Mouse (Mus musculus): ENCODE measurements around the gene Myo3b. TPM values are rescaled to one million over a fixed set of nuclear protein-coding genes. Genes with fewer than 3 reads are reported as not detected.

The Myo3b gene
- polyA plus RNA-seq, 1 experiment = under 0.01 TPM

GRCm38 (mm10) chr2:70444141-70444540, 405.2 kb downstream of the Myo3b start:
- H3K4me3 ChIP-seq (replicated peaks) = no peak overlapping the region
- no peaks in the 10 kb centered on the region for H3K4me1 ChIP-seq (ENCODE audit: control insufficient read depth)
- H3K27me3 ChIP-seq (ENCODE audit: control insufficient read depth) = no peaks in the 10 kb centered on the region
- TF ChIP-seq GATA1 (IDR thresholded peaks at IDR 0.05; ENCODE audit: low read length) (no peak), TAL1 (IDR thresholded peaks at IDR 0.05; ENCODE audit: low read length) (no peak)
- H3K9me3 ChIP-seq (ENCODE audit: control insufficient read depth, low read length) = no peaks in the 10 kb centered on the region
- H3K36me3 ChIP-seq (ENCODE audit: control insufficient read depth) = no peaks in the 10 kb centered on the region

- H3K36me3 ChIP-seq (ENCODE audit: control insufficient read depth) = no peaks in the 10 kb centered on the region
- H3K27me3 ChIP-seq (ENCODE audit: control insufficient read depth) = peaks cover 3% of the 10 kb centered on the region
- TF ChIP-seq GATA1 (IDR thresholded peaks at IDR 0.05; ENCODE audit: low read length) (no peak), TAL1 (IDR thresholded peaks at IDR 0.05; ENCODE audit: low read length) (no peak)
- H3K4me3 ChIP-seq (replicated peaks) = no peak overlapping the region
- H3K4me1 ChIP-seq (ENCODE audit: control insufficient read depth) = no peaks in the 10 kb centered on the region
- no peaks in the 10 kb centered on the region for H3K9me3 ChIP-seq (ENCODE audit: control insufficient read depth, low read length)
These were observed 417.3 kb downstream of the Myo3b start for GRCm38 (mm10) chr2:70456205-70456604.

GRCm38 (mm10) chr2:70463606-70464005, 424.7 kb downstream of the Myo3b start:
- Histone ChIP-seq H3K27me3 (ENCODE audit: control insufficient read depth) (no peaks in the 10 kb centered on the region; the same call in 1 of the 2 replicates), H3K4me3 (replicated peaks) (no peak overlapping the region), H3K36me3 (ENCODE audit: control insufficient read depth) (no peaks in the 10 kb centered on the region), H3K9me3 (ENCODE audit: control insufficient read depth, low read length) (no peaks in the 10 kb centered on the region), H3K4me1 (ENCODE audit: control insufficient read depth) (no peaks in the 10 kb centered on the region)
- TF ChIP-seq TAL1 (IDR thresholded peaks at IDR 0.05; ENCODE audit: low read length) (no peak), GATA1 (IDR thresholded peaks at IDR 0.05; ENCODE audit: low read length) (no peak)

GRCm38 (mm10) chr2:70471136-70471535, 432.2 kb downstream of the Myo3b start:
- H3K9me3 ChIP-seq (ENCODE audit: control insufficient read depth, low read length) = no peaks in the 10 kb centered on the region; the same call in 1 of the 2 replicates

GRCm38 (mm10) chr2:70471861-70472620, 433.1 kb downstream of the Myo3b start:
- Histone ChIP-seq H3K4me3 (replicated peaks) (no peak overlapping the region), H3K9me3 (ENCODE audit: control insufficient read depth, low read length) (no peaks in the 10 kb centered on the region; the same call in 1 of the 2 replicates), H3K36me3 (ENCODE audit: control insufficient read depth) (no peaks in the 10 kb centered on the region), H3K27me3 (ENCODE audit: control insufficient read depth) (peaks cover 76% of the 10 kb centered on the region), H3K4me1 (ENCODE audit: control insufficient read depth) (no peaks in the 10 kb centered on the region)
- no peak for TF ChIP-seq GATA1 (IDR thresholded peaks at IDR 0.05; ENCODE audit: low read length)

More at GRCm38 (mm10) chr2:70471136-70471535, 432.2 kb downstream of the Myo3b start:
- H3K36me3 ChIP-seq (ENCODE audit: control insufficient read depth) = no peaks in the 10 kb centered on the region
- no peak overlapping the region for H3K4me3 ChIP-seq (replicated peaks)
- TF ChIP-seq TAL1 (IDR thresholded peaks at IDR 0.05; ENCODE audit: low read length) (no peak), GATA1 (IDR thresholded peaks at IDR 0.05; ENCODE audit: low read length) (no peak)
- H3K4me1 ChIP-seq (ENCODE audit: control insufficient read depth) = no peaks in the 10 kb centered on the region
- peaks cover 67% of the 10 kb centered on the region for H3K27me3 ChIP-seq (ENCODE audit: control insufficient read depth)

Other genes starting within 250 kb of the Myo3b start
- gene Ccdc173, start 249.6 kb upstream of the Myo3b start, polyA plus RNA-seq (2012) = not detected in 2 replicates
- 0.64 and 0.77 TPM in 2 replicates for gene Phospho2, start 249.5 kb upstream of the Myo3b start, polyA plus RNA-seq (2012)
- gene Klhl23, start 217.2 kb upstream of the Myo3b start, polyA plus RNA-seq (2012) = 0.05 and 0.09 TPM in 2 replicates
- gene Ssb, start 177.6 kb upstream of the Myo3b start, polyA plus RNA-seq (2012) = 1.2 and 1.5 TPM in 2 replicates
- 11.6 and 13.1 TPM in 2 replicates for gene Mettl5, start 153.5 kb upstream of the Myo3b start, polyA plus RNA-seq (2012)
- gene Ubr3, start 141.9 kb upstream of the Myo3b start, polyA plus RNA-seq (2012) = 0.38 and 0.43 TPM in 2 replicates

Data from erythroblast, embryonic 14.5 days (primary cell).